Mouse (Mus musculus): ENCODE measurements around the gene Ern2.
A peak's percentile ranks its signal among the peaks of the same experiment; 100 is the strongest.

The Ern2 gene

DNA sequence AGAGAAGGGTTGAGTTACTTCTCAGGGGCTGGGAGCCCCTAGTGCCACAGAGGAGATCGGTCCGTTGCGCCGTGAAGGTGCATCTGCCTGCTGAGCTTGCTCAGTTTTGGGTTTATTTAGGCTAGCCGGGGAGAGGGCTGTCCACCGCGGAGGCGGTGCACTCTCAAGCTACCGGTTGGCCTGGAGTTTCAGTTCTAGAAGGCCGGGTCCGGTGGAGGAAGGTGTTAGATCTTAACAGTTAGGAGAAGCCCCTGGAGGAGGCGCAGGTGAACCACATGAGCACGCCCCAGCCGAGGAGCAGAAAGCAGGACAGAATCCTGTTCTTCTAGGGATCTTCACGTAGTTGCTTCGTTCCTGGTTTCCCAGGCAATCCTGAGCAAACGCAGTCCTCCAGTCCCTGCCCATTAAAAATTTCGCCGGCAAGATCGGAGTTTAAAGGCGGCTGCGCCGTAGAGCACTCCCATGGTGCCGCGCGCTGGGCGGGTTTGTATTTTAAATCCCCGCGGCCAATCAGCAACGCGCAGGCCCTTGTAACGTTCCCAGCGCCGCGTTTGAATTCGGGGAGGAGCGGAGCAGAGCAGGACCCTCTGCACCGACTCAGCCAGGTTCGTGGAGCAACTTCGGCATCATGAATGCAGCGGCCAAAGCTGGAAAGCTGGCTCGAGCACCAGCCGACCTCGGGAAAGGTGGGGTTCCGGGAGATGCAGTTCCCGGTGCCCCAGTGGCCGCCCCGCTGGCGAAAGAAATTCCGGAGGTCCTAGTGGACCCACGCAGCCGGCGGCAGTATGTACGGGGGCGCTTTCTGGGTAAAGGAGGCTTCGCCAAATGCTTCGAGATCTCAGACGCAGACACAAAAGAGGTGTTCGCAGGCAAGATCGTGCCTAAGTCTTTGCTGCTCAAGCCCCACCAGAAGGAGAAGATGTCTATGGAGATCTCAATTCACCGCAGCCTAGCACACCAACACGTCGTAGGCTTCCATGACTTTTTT lies 26.8 kb downstream of the Ern2 start, which contains the start of gene Plk1:
Plk1 (plus strand) TSS at position 525 of the 988 bp plus-strand sequence.
- peak; percentile 91 for DNase-seq (ENCODE audit: low spot score)

DNA sequence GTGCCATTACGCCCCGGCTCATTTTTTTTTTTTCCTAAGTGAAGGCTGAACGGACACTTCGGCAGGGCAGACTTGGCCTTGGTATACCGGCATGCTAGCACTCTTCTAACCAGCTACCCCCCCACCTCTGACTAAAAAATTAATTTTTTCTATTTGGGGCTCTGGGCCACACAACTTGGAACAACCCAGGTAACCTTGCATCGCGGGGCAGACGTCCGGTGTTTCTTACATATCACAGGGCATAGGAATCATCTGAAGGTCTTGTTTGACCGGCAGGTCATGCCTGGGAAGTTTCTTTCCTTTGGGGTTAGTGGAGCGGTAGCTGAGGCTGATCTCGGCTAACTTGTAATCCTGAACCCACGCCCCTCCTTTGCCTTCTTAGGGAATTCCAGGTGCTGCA lies 27.5 kb downstream of the Ern2 start:
- DNase-seq (ENCODE audit: low spot score): no peak

DNA sequence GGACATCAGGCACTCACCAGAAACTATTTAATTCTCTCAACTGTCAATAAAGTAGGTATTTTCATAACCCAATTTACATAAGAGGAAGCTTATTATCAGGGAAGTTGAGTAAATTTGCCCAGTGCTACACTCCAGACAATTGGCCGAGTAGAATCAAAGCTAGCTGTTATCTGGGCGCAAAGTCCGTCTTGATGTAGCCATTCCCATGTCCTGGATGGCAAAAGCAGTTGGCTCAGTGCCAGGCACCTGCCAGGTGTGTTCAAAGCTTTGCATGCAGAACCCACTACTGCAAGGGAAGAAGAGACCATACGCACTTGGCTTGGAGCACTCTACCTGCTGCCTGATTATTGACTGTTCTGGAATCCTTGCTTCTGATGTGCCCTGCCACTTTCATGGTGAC lies 33.5 kb downstream of the Ern2 start:
- no peak for DNase-seq (ENCODE audit: low spot score)

DNA sequence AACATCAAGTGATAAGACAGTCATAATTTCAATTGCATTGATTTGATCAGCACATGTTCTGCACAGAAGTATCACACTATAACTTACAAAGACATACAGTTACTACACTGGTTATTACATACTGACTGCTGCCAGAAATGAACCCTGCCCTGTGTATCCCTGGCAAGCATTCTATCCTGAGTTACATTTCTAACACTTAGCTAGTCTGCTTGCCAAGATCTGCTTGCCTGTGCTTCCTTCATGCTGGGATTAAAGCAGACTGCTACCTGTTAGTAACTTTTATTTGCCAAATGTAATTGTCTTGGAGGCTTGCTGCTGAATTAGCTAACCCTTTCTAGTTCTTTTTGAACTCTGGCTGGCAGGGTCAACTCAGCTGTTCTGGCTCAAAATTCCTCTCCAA lies 45.0 kb downstream of the Ern2 start:
- DNase-seq (ENCODE audit: low spot score): no peak

DNA sequence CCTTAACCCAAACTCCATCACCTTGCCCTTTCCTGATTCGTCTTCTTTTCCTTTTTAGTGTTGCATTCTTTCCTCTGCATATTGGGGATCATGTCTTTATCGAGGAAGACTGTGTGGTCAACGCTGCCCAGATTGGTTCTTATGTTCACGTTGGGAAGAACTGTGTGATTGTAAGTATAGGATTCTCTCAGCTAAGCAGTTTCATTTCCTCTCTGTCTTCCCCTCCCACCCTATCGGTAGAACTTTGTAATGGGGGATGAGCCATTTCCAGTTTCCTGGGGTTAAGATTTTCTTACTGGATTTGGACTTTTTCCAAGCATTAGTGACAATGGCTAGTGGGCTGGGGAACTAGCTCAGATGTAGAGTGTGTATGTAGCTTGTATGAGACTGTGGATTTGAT lies 47.8 kb downstream of the Ern2 start:
- no peak for DNase-seq (ENCODE audit: low spot score)

DNA sequence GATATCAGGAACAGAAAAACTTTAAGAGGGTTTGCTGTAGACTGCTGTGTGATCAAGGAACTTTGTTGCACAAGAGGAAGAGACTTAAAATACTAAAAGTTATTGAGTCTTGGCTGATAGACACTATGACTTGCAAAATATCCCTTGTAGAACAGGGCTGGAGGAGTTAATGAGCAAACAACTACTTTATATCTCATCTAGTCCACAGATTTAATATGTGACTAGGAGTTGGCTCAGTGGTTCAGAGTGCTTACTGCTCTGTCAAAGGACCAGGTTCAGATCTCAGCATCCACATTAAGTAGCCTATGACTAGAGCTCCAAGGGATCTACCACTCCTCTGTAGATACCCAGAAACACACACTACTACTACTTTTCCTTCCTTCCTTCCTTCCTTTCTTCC lies 48.9 kb downstream of the Ern2 start:
- no peak for DNase-seq (ENCODE audit: low spot score)

DNA sequence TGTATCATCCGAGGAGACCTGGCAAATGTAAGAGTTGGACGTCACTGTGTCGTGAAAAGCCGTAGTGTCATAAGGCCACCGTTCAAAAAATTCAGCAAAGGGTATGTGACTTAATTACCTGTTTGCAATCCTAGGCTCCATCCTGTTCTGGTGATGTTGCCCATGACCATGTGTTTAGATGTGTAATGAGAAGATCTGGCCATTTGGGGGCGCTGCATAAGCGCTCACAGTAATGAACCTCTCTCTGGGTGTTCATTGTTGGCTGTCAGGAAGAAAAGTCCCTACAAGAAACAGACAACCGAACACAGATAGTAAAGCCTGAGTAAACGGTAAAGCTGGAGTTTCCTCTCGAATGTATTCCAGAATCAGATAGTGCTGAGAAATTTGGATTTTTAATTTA lies 50.9 kb downstream of the Ern2 start:
- DNase-seq (ENCODE audit: low spot score): peak; percentile 44

DNA sequence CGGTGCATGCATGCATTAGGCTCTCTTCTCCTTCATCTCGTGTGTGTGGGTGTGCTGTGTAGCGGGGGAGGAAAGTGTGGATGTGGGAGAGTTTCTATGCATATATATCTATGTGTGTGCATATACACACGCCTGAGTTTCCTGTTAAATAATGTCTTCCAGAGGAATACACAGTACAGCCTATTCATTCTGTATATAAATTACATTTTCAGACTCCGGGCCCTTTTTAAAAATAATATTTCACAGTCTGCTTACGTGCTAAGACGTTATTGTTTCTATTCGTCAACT lies 52.7 kb downstream of the Ern2 start:
- DNase-seq (ENCODE audit: low spot score): peak; percentile 2

DNA sequence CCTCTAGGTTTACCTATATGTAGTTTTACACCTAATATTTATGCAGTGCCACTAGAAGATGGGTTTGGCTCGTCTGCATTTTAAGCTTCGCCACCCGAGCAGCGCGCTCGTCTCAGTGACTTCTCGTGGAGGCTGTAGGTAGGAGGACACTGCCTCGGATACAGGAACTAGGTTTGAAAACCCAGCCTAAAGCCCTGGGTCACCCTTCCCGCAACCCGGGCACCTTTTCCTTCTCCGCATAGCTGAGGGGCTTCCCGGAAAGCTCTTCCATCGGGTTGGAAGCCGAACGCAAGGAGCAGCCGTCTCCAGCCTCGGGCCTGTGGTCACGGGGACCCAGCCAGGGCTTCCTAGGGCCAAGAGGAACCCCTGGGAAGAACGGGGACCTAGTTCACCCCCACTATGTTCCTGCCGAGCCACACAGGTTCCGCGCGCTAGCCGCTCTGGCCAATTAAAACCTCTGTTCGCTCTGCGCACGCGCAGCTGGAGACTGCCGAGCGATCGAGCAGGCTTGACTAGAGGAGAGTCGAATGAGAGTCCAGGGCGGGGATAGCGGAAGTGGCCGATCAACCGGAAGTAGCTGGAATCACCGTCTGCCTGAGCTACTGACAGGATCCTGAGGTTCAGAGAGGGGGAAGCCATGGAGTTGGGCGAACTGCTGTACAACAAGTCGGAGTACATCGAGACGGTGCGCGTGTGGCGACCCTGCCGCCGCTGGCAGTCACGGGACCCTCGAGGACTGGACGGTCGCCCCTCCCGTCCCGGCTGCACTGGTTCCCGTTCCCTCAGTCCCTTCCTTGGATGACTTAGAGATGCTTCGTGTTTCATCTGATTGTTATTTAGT lies 53.3 kb downstream of the Ern2 start, which contains the start of the genes Palb2 and Dctn5:
Palb2 (minus strand) TSS at position 489 of the 841 bp plus-strand sequence.
Dctn5 (plus strand) TSS at position 545 of the 841 bp plus-strand sequence.
- DNase-seq (ENCODE audit: low spot score): peak; percentile 98

DNA sequence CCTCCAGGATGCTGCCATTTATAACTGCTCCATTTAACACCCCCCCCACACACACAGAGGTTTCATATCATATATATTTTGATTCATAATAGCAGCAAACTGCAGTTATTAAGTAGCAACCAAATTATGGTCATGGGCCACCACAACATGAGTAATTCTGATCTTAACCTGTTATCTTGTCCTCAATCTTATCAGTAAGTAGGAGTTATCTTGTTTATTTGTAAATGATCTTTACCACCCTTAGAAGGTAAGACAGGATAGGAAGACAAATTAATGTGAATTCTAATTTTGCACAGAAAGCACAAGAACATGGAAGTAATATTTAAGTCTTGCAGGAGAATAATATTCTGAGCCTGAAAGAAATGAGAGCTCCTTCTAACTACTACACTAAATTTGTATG lies 54.2 kb downstream of the Ern2 start:
- DNase-seq (ENCODE audit: low spot score): no peak

DNA sequence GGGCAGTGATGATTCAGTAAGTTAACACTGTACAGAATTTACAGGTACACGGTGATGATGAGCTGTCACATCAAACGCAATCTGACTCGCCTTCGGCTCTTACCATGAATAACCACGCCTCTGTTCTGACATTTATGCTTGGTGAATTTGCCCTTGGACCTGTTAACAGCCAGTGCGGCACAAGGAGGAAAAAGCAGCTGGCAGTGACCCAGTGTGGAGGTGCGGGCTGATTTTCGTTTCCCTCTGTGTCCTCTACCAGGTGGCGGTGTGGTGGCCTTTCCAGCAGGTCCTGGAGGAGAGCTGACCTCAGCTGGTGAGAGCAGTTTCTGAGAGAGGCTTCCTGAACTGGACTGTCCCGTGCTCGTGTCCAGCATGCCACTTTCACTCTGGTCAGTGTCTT lies 59.1 kb downstream of the Ern2 start:
- DNase-seq (ENCODE audit: low spot score): no peak

DNA sequence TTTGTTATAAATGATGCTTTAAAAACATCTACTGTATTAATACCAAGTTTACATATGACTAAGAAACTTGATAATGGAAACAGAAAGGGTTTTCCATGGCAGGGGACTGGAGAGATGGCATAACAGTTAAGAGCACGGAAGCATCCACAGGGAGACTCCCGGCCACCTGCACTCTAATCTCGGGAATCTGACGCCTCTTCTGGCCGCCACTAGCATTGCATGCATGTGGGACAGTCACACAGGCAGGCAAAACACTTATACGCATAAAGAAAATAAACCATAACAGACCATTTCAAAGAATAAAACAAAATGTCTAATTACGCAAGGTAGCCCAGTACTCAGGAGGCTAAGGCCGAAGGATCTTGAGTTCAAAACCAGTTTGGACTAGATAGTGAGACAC lies 60.4 kb downstream of the Ern2 start:
- DNase-seq (ENCODE audit: low spot score): no peak

DNA sequence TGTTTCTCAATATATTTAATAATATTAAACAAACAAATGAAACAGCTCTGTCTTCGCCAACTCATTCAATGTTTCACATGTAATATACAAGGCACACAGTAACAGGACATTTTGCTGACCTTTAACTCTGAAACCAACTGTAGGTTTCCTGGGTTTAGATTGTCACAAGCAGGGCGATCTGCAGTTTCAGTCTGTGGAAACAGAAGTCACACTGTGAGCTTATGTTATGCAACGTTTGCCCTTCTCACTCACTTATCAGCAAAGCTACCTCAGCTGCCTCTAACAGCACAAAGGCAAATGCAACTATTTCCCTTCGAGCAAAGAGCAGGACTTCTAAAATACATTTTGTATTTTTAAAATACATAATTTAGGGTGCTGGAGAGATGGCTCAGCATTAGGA lies 62.5 kb downstream of the Ern2 start:
- DNase-seq (ENCODE audit: low spot score): no peak

Measured in retina, embryonic 14.5 days (tissue).